In genomic region chr11:70200036-70200608, GRCm38 (mm10) we compare ENCODE assay signal across 20 mouse cellular contexts. TPM values are rescaled to one million over a fixed set of nuclear protein-coding genes. Genes with fewer than 3 reads are reported as not detected.
DNase-seq lines count a peak whose midpoint lies in the region; ATAC-seq and TF ChIP-seq lines count a peak whose summit lies in the region.
"Had no signal": no experiment of that assay in that cellular context is flagged by ENCODE, and none has a peak within 500 bp of the region (broad histone marks: within the 10 kb centered on the region; RNA-seq: fewer than 3 reads in every experiment).

No protein-coding gene starts in this region.

- no peak for TF ChIP-seq EP300 in lung, postnatal 0 days (IDR thresholded peaks at IDR 0.05)

- no peak for TF ChIP-seq POLR2A in kidney, adult 2 months (IDR thresholded peaks at IDR 0.05; ENCODE audit: low read depth, low read length)

- H3K27me3 ChIP-seq in kidney, adult 2 months (replicated peaks; ENCODE audit: control insufficient read depth, insufficient read depth, low read length) = no peaks in the 10 kb centered on the region
- H3K27me3 ChIP-seq in lung, postnatal 0 days (replicated peaks; ENCODE audit: insufficient read depth, low read length) = no peaks in the 10 kb centered on the region
- H3K27me3 ChIP-seq in kidney, embryonic 15.5 days = peaks cover 14% of the 10 kb centered on the region; the same call in 1 of the 2 replicates
- no peaks in the 10 kb centered on the region for H3K27me3 ChIP-seq in stomach, embryonic 16.5 days (ENCODE audit: control insufficient read depth, insufficient read depth, low read length)
- H3K27me3 ChIP-seq: forebrain, embryonic 15.5 days; hindbrain, embryonic 12.5 days; midbrain, embryonic 15.5 days; stomach, embryonic 15.5 days had no signal

- DNase-seq in kidney, adult 2 months = peak; percentile 38
- no peak for DNase-seq in kidney, postnatal 10 days
- DNase-seq in lung, postnatal 0 days (ENCODE audit: low spot score) = peak; percentile 43
- DNase-seq in lung, postnatal 14 days = no peak
- DNase-seq in retina, postnatal 1 day = no peak
- DNase-seq: adrenal gland, postnatal 14 days; cerebellum, adult 8-10 months; gastrocnemius, postnatal 14 days; layer of hippocampus, postnatal 36 days; right cerebral cortex, adult 18-20 months; right cerebral cortex, postnatal 4 days; thymus, adult 2 months; thymus, postnatal 4 days had no signal

- WGBS in kidney, adult 2 months = 54% methylated on average over 5 of the region's 5 CpGs
- 68% methylated on average over 5 of the region's 5 CpGs for WGBS in lung, postnatal 0 days
- 43% methylated on average over 5 of the region's 5 CpGs for WGBS in kidney, embryonic 15.5 days
- 88% methylated on average over 5 of the region's 5 CpGs for WGBS in stomach, embryonic 16.5 days

- H3K27ac ChIP-seq in kidney, adult 2 months (ENCODE audit: insufficient read depth, low read depth, low read length) = peak overlapping the region; percentile 54; the same call in 1 of the 2 replicates
- H3K27ac ChIP-seq in lung, postnatal 0 days (ENCODE audit: low read length) = 0 out of 2 replicates have a peak overlapping the region, but pooled peaks have one; percentile 9
- peak overlapping the region; percentile 76 for H3K27ac ChIP-seq in kidney, embryonic 15.5 days
- H3K27ac ChIP-seq in stomach, embryonic 16.5 days (ENCODE audit: low read length) = 0 out of 2 replicates have a peak overlapping the region, but pooled peaks have one; percentile 41
- H3K27ac ChIP-seq: forebrain, embryonic 15.5 days; hindbrain, embryonic 12.5 days; liver, embryonic 15.5 days; midbrain, embryonic 15.5 days; stomach, embryonic 15.5 days had no signal

- TF ChIP-seq CTCF in kidney, adult 2 months (conservative IDR thresholded peaks at IDR 0.05; ENCODE audit: insufficient read depth, insufficient read length, low read depth, low read length) = no peak
- no peak for TF ChIP-seq CTCF in lung, postnatal 0 days (IDR thresholded peaks at IDR 0.05)

- peak; percentile 76 for ATAC-seq in lung, postnatal 0 days
- ATAC-seq in kidney, embryonic 15.5 days (replicated peaks; ENCODE audit: low FRiP score) = no peak
- no peak for ATAC-seq in stomach, embryonic 16.5 days (ENCODE audit: insufficient read depth, low FRiP score)
- ATAC-seq: forebrain, embryonic 15.5 days; midbrain, embryonic 15.5 days had no signal

- H3K4me1 ChIP-seq in kidney, adult 2 months (ENCODE audit: control insufficient read depth, insufficient read depth, low read length) = 0 out of 2 replicates have a peak, but pooled peaks cover 2% of the 10 kb centered on the region
- H3K4me1 ChIP-seq in lung, postnatal 0 days (ENCODE audit: insufficient read depth, low read depth, low read length) = no peaks in the 10 kb centered on the region
- H3K4me1 ChIP-seq in kidney, embryonic 15.5 days = peaks cover 23% of the 10 kb centered on the region
- H3K4me1 ChIP-seq in stomach, embryonic 16.5 days (ENCODE audit: control insufficient read depth, insufficient read depth, low read length) = 0 out of 2 replicates have a peak, but pooled peaks cover 2% of the 10 kb centered on the region
- H3K4me1 ChIP-seq: forebrain, embryonic 15.5 days; hindbrain, embryonic 12.5 days; midbrain, embryonic 15.5 days; stomach, embryonic 15.5 days had no signal

- no peak overlapping the region for H3K9ac ChIP-seq in lung, postnatal 0 days (replicated peaks; ENCODE audit: low read depth)
- H3K9ac ChIP-seq in kidney, embryonic 15.5 days = no peak overlapping the region
- no peak overlapping the region for H3K9ac ChIP-seq in stomach, embryonic 16.5 days (ENCODE audit: low read length)
- H3K9ac ChIP-seq: forebrain, embryonic 15.5 days; hindbrain, embryonic 12.5 days; liver, embryonic 15.5 days; midbrain, embryonic 15.5 days; stomach, embryonic 15.5 days had no signal

- H3K4me3 ChIP-seq in kidney, adult 2 months (ENCODE audit: insufficient read depth, low read depth, low read length) = no peak overlapping the region
- H3K4me3 ChIP-seq in lung, postnatal 0 days (ENCODE audit: low read depth, low read length) = no peak overlapping the region
- H3K4me3 ChIP-seq in kidney, embryonic 15.5 days (replicated peaks) = no peak overlapping the region
- no peak overlapping the region for H3K4me3 ChIP-seq in stomach, embryonic 16.5 days (replicated peaks; ENCODE audit: low read length)
- H3K4me3 ChIP-seq: forebrain, embryonic 15.5 days; hindbrain, embryonic 12.5 days; liver, embryonic 15.5 days; midbrain, embryonic 15.5 days; stomach, embryonic 15.5 days had no signal

- no peaks in the 10 kb centered on the region for H3K9me3 ChIP-seq in lung, postnatal 0 days (ENCODE audit: low read length)
- no peaks in the 10 kb centered on the region; the same call in 1 of the 2 replicates for H3K9me3 ChIP-seq in kidney, embryonic 15.5 days (replicated peaks)
- no peaks in the 10 kb centered on the region for H3K9me3 ChIP-seq in stomach, embryonic 16.5 days (replicated peaks; ENCODE audit: control insufficient read depth, low read length)
- H3K9me3 ChIP-seq: forebrain, embryonic 15.5 days; hindbrain, embryonic 12.5 days; liver, embryonic 15.5 days; midbrain, embryonic 15.5 days; stomach, embryonic 15.5 days had no signal

- H3K4me2 ChIP-seq in lung, postnatal 0 days (replicated peaks; ENCODE audit: low read depth, low read length) = no peak overlapping the region
- H3K4me2 ChIP-seq in kidney, embryonic 15.5 days = no peak overlapping the region
- no peak overlapping the region for H3K4me2 ChIP-seq in stomach, embryonic 16.5 days (ENCODE audit: low read depth, low read length)
- H3K4me2 ChIP-seq: forebrain, embryonic 15.5 days; hindbrain, embryonic 12.5 days; liver, embryonic 15.5 days; midbrain, embryonic 15.5 days; stomach, embryonic 15.5 days had no signal

- no peaks in the 10 kb centered on the region for H3K36me3 ChIP-seq in kidney, adult 2 months (ENCODE audit: control insufficient read depth, insufficient read depth, low read length)
- H3K36me3 ChIP-seq in lung, postnatal 0 days (ENCODE audit: insufficient read depth, low read length) = no peaks in the 10 kb centered on the region
- no peaks in the 10 kb centered on the region for H3K36me3 ChIP-seq in kidney, embryonic 15.5 days
- no peaks in the 10 kb centered on the region for H3K36me3 ChIP-seq in stomach, embryonic 16.5 days (ENCODE audit: control insufficient read depth, insufficient read depth, low read length)
- H3K36me3 ChIP-seq: forebrain, embryonic 15.5 days; hindbrain, embryonic 12.5 days; liver, embryonic 15.5 days; midbrain, embryonic 15.5 days; stomach, embryonic 15.5 days had no signal

RNA-seq across cellular contexts. Expression of gene Slc16a11, which starts 12.4 kb away (rescaled TPM):
- polyA plus RNA-seq in kidney, adult 2 months (2012; rRNA removed) = 36.4 and 56.5 TPM in 2 replicates
- polyA plus RNA-seq in lung, postnatal 0 days (2015; fragmentation: Nextera tagmentation; extraction: Ambion mirVana) = 7.9 TPM in 2 replicates
- 4.3 and 5.8 TPM in 2 replicates for polyA plus RNA-seq in kidney, embryonic 15.5 days (2015; fragmentation: Nextera tagmentation; extraction: Ambion mirVana)
- polyA plus RNA-seq in stomach, embryonic 16.5 days (2015; fragmentation: Nextera tagmentation; extraction: Ambion mirVana) = 1.5 and 1.9 TPM in 2 replicates

RNA-seq across cellular contexts. Expression of gene Slc16a13, which starts 20.7 kb away (rescaled TPM):
- polyA plus RNA-seq in kidney, adult 2 months (2012; rRNA removed) = 44.0 and 48.8 TPM in 2 replicates
- polyA plus RNA-seq in lung, postnatal 0 days (2015; fragmentation: Nextera tagmentation; extraction: Ambion mirVana) = 4.5 and 6.0 TPM in 2 replicates
- polyA plus RNA-seq in kidney, embryonic 15.5 days (2015; fragmentation: Nextera tagmentation; extraction: Ambion mirVana) = 13.3 TPM in 2 replicates
- 9.4 and 10.5 TPM in 2 replicates for polyA plus RNA-seq in stomach, embryonic 16.5 days (2015; fragmentation: Nextera tagmentation; extraction: Ambion mirVana)

RNA-seq across cellular contexts. Expression of gene Bcl6b, which starts 29.5 kb away (rescaled TPM):
- 7.9 and 8.8 TPM in 2 replicates for polyA plus RNA-seq in kidney, adult 2 months (2012; rRNA removed)
- polyA plus RNA-seq in lung, postnatal 0 days (2015; fragmentation: Nextera tagmentation; extraction: Ambion mirVana) = 19.2 and 31.6 TPM in 2 replicates
- 26.9 and 28.4 TPM in 2 replicates for polyA plus RNA-seq in kidney, embryonic 15.5 days (2015; fragmentation: Nextera tagmentation; extraction: Ambion mirVana)
- polyA plus RNA-seq in stomach, embryonic 16.5 days (2015; fragmentation: Nextera tagmentation; extraction: Ambion mirVana) = 12.1 and 13.9 TPM in 2 replicates

RNA-seq across cellular contexts. Expression of gene 0610010K14Rik, which starts 37.6 kb away (rescaled TPM):
- 73.6 and 78.9 TPM in 2 replicates for polyA plus RNA-seq in kidney, adult 2 months (2012; rRNA removed)
- polyA plus RNA-seq in lung, postnatal 0 days (2015; fragmentation: Nextera tagmentation; extraction: Ambion mirVana) = 115 and 118 TPM in 2 replicates
- polyA plus RNA-seq in kidney, embryonic 15.5 days (2015; fragmentation: Nextera tagmentation; extraction: Ambion mirVana) = 178 and 179 TPM in 2 replicates
- polyA plus RNA-seq in stomach, embryonic 16.5 days (2015; fragmentation: Nextera tagmentation; extraction: Ambion mirVana) = 119 and 132 TPM in 2 replicates

RNA-seq across cellular contexts. Expression of gene Gm21988, which starts 39.5 kb away (rescaled TPM):
- polyA plus RNA-seq in kidney, adult 2 months (2012; rRNA removed) = 13.9 and 15.8 TPM in 2 replicates
- polyA plus RNA-seq in lung, postnatal 0 days (2015; fragmentation: Nextera tagmentation; extraction: Ambion mirVana) = 11.0 and 15.3 TPM in 2 replicates
- 10.4 and 13.0 TPM in 2 replicates for polyA plus RNA-seq in kidney, embryonic 15.5 days (2015; fragmentation: Nextera tagmentation; extraction: Ambion mirVana)
- 9.6 and 10.2 TPM in 2 replicates for polyA plus RNA-seq in stomach, embryonic 16.5 days (2015; fragmentation: Nextera tagmentation; extraction: Ambion mirVana)

Comparison
In these comparisons a context has a peak if more than half of its experiments do, and no peak if none do; other contexts are left out.
1. DNase-seq: peak in kidney, adult 2 months (single experiment) and lung, postnatal 0 days (single experiment); none in kidney, postnatal 10 days (single experiment), lung, postnatal 14 days (single experiment) and retina, postnatal 1 day (single experiment).
2. H3K27ac ChIP-seq: peak in every context shown above with its lines; median percentile 76 in kidney, embryonic 15.5 days; 54 in kidney, adult 2 months; 41 in stomach, embryonic 16.5 days; 9 in lung, postnatal 0 days.